In genomic region chr2:121717133-121717532, GRCm38 (mm10) we compare ENCODE assay signal across 16 mouse cellular contexts.
DNase-seq lines count a peak whose midpoint lies in the region; ATAC-seq and TF ChIP-seq lines count a peak whose summit lies in the region.
"Had no signal": no experiment of that assay in that cellular context is flagged by ENCODE, and none has a peak within 500 bp of the region (broad histone marks: within the 10 kb centered on the region; RNA-seq: fewer than 3 reads in every experiment).

No protein-coding gene starts in this region.

- no peak for TF ChIP-seq POLR2A in lung, adult 2 months (IDR thresholded peaks at IDR 0.05; ENCODE audit: borderline replicate concordance, extremely low read depth, low read depth, low read length)
- no peak for TF ChIP-seq POLR2A in kidney, adult 2 months (IDR thresholded peaks at IDR 0.05; ENCODE audit: low read depth, low read length)

- DNase-seq in hindbrain, embryonic 10.5 days (ENCODE audit: low spot score): no peak
- DNase-seq in brain, embryonic 18.5 days (ENCODE audit: low read depth, low spot score): peak; percentile 22
- peak; percentile 23 for DNase-seq in embryonic facial prominence, embryonic 14.5 days (ENCODE audit: low spot score)
- no peak for DNase-seq in cerebellum, postnatal 25 days
- DNase-seq in lung, adult 2 months: no peak
- no peak for DNase-seq in kidney, adult 2 months
- DNase-seq: cerebellum, adult 8-10 months; gastrocnemius, postnatal 25 days; liver, postnatal 0 days; lung, postnatal 4 days had no signal

- H3K4me1 ChIP-seq in hindbrain, embryonic 15.5 days (replicated peaks): peaks cover 26% of the 10 kb centered on the region
- peaks cover 20% of the 10 kb centered on the region for H3K4me1 ChIP-seq in hindbrain, embryonic 10.5 days (replicated peaks)
- no peaks in the 10 kb centered on the region for H3K4me1 ChIP-seq in embryonic facial prominence, embryonic 14.5 days (ENCODE audit: control insufficient read depth, insufficient read depth, low read length)
- peaks cover 10% of the 10 kb centered on the region for H3K4me1 ChIP-seq in midbrain, embryonic 12.5 days
- no peaks in the 10 kb centered on the region for H3K4me1 ChIP-seq in lung, adult 2 months (ENCODE audit: control insufficient read depth, insufficient read depth, low read length)
- H3K4me1 ChIP-seq in kidney, adult 2 months (ENCODE audit: control insufficient read depth, insufficient read depth, low read length): no peaks in the 10 kb centered on the region
- H3K4me1 ChIP-seq: embryonic facial prominence, embryonic 12.5 days; heart, embryonic 13.5 days had no signal

- no peaks in the 10 kb centered on the region for H3K9me3 ChIP-seq in hindbrain, embryonic 15.5 days
- H3K9me3 ChIP-seq in hindbrain, embryonic 10.5 days: no peaks in the 10 kb centered on the region
- H3K9me3 ChIP-seq in embryonic facial prominence, embryonic 14.5 days (ENCODE audit: control insufficient read depth, low read length): 0 out of 2 replicates have a peak, but pooled peaks cover 5% of the 10 kb centered on the region
- no peaks in the 10 kb centered on the region for H3K9me3 ChIP-seq in midbrain, embryonic 12.5 days
- H3K9me3 ChIP-seq: embryonic facial prominence, embryonic 12.5 days; heart, embryonic 13.5 days had no signal

- H3K27me3 ChIP-seq in hindbrain, embryonic 15.5 days: no peaks in the 10 kb centered on the region
- H3K27me3 ChIP-seq in hindbrain, embryonic 10.5 days (ENCODE audit: insufficient read depth, poor library complexity, severe bottlenecking): no peaks in the 10 kb centered on the region
- H3K27me3 ChIP-seq in embryonic facial prominence, embryonic 14.5 days (replicated peaks; ENCODE audit: control insufficient read depth, insufficient read depth, low read length): no peaks in the 10 kb centered on the region
- H3K27me3 ChIP-seq in midbrain, embryonic 12.5 days: no peaks in the 10 kb centered on the region
- no peaks in the 10 kb centered on the region for H3K27me3 ChIP-seq in kidney, adult 2 months (replicated peaks; ENCODE audit: control insufficient read depth, insufficient read depth, low read length)
- H3K27me3 ChIP-seq: embryonic facial prominence, embryonic 12.5 days; heart, embryonic 13.5 days had no signal

- no peak for TF ChIP-seq CTCF in lung, adult 2 months (IDR thresholded peaks at IDR 0.05; ENCODE audit: insufficient read depth, low read length)
- no peak for TF ChIP-seq CTCF in kidney, adult 2 months (conservative IDR thresholded peaks at IDR 0.05; ENCODE audit: insufficient read depth, insufficient read length, low read depth, low read length)

- no peak overlapping the region for H3K4me3 ChIP-seq in hindbrain, embryonic 15.5 days
- H3K4me3 ChIP-seq in hindbrain, embryonic 10.5 days: no peak overlapping the region
- no peak overlapping the region for H3K4me3 ChIP-seq in embryonic facial prominence, embryonic 14.5 days (ENCODE audit: low read depth, low read length)
- no peak overlapping the region for H3K4me3 ChIP-seq in midbrain, embryonic 12.5 days
- no peak overlapping the region for H3K4me3 ChIP-seq in lung, adult 2 months (replicated peaks; ENCODE audit: extremely low read depth, low read depth, low read length)
- H3K4me3 ChIP-seq in kidney, adult 2 months (ENCODE audit: insufficient read depth, low read depth, low read length): no peak overlapping the region
- H3K4me3 ChIP-seq: embryonic facial prominence, embryonic 12.5 days; heart, embryonic 13.5 days; left cerebral cortex, adult 2 months had no signal

- H3K9ac ChIP-seq in hindbrain, embryonic 15.5 days: no peak overlapping the region
- H3K9ac ChIP-seq in embryonic facial prominence, embryonic 14.5 days (ENCODE audit: low read depth, low read length): no peak overlapping the region
- H3K9ac ChIP-seq in midbrain, embryonic 12.5 days (replicated peaks): no peak overlapping the region
- H3K9ac ChIP-seq: embryonic facial prominence, embryonic 12.5 days; heart, embryonic 13.5 days; liver, postnatal 0 days had no signal

- 0 out of 2 replicates have a peak overlapping the region, but pooled peaks have one; percentile 2 for H3K27ac ChIP-seq in hindbrain, embryonic 15.5 days (replicated peaks)
- no peak overlapping the region for H3K27ac ChIP-seq in hindbrain, embryonic 10.5 days
- H3K27ac ChIP-seq in embryonic facial prominence, embryonic 14.5 days (replicated peaks; ENCODE audit: low read depth, low read length): no peak overlapping the region
- no peak overlapping the region for H3K27ac ChIP-seq in midbrain, embryonic 12.5 days (replicated peaks)
- H3K27ac ChIP-seq in kidney, adult 2 months (ENCODE audit: insufficient read depth, low read depth, low read length): no peak overlapping the region
- H3K27ac ChIP-seq: embryonic facial prominence, embryonic 12.5 days; heart, embryonic 13.5 days; left cerebral cortex, adult 2 months had no signal

- no peak overlapping the region for H3K4me2 ChIP-seq in hindbrain, embryonic 15.5 days
- H3K4me2 ChIP-seq in embryonic facial prominence, embryonic 14.5 days (ENCODE audit: low read depth, low read length): no peak overlapping the region
- H3K4me2 ChIP-seq in midbrain, embryonic 12.5 days (replicated peaks): no peak overlapping the region
- H3K4me2 ChIP-seq: embryonic facial prominence, embryonic 12.5 days; heart, embryonic 13.5 days had no signal

- H3K36me3 ChIP-seq in hindbrain, embryonic 15.5 days: no peaks in the 10 kb centered on the region
- no peaks in the 10 kb centered on the region for H3K36me3 ChIP-seq in hindbrain, embryonic 10.5 days
- no peaks in the 10 kb centered on the region for H3K36me3 ChIP-seq in embryonic facial prominence, embryonic 14.5 days (ENCODE audit: control insufficient read depth, insufficient read depth, low read length)
- H3K36me3 ChIP-seq in midbrain, embryonic 12.5 days: no peaks in the 10 kb centered on the region
- H3K36me3 ChIP-seq in kidney, adult 2 months (ENCODE audit: control insufficient read depth, insufficient read depth, low read length): no peaks in the 10 kb centered on the region
- H3K36me3 ChIP-seq: embryonic facial prominence, embryonic 12.5 days; heart, embryonic 13.5 days had no signal

- no peak for ATAC-seq in hindbrain, embryonic 15.5 days (ENCODE audit: low FRiP score, low read depth)
- no peak for ATAC-seq in embryonic facial prominence, embryonic 14.5 days (ENCODE audit: low read depth)
- ATAC-seq in midbrain, embryonic 12.5 days (ENCODE audit: low FRiP score, low read depth): 0 out of 2 replicates have a peak, but pooled peaks have one; percentile 44
- ATAC-seq: CD4-positive, CD25-positive, alpha-beta regulatory T cell, adult 4 months; liver, postnatal 0 days had no signal

- WGBS in hindbrain, embryonic 15.5 days: 29% methylated on average over 3 of the region's 3 CpGs
- 67% methylated on average over 3 of the region's 3 CpGs for WGBS in hindbrain, embryonic 10.5 days
- WGBS in embryonic facial prominence, embryonic 14.5 days: 59% methylated on average over 3 of the region's 3 CpGs
- 50% methylated on average over 3 of the region's 3 CpGs for WGBS in midbrain, embryonic 12.5 days
- WGBS in lung, adult 2 months: 68% methylated on average over 3 of the region's 3 CpGs
- WGBS in kidney, adult 2 months: 82% methylated on average over 3 of the region's 3 CpGs

Comparison
In these comparisons a context has a peak if more than half of its experiments do, and no peak if none do; other contexts are left out.
1. DNase-seq: peak in brain, embryonic 18.5 days (single experiment) and embryonic facial prominence, embryonic 14.5 days (single experiment); none in hindbrain, embryonic 10.5 days (single experiment), cerebellum, postnatal 25 days (0 of 2), lung, adult 2 months (single experiment) and kidney, adult 2 months (single experiment).